Mouse (Mus musculus): ENCODE measurements at regions not wholly inside any gene's neighbourhood (a gene's known extent, or its start where the extent isn't known, plus 50 kb on each side); places are given as distances from the start of the nearest gene placed in this dataset.

GRCm38 (mm10) chr4:81673398-81674265 lies 231.0 kb upstream of the Mpdz start:
- TF ChIP-seq GATA1 (IDR thresholded peaks at IDR 0.05; ENCODE audit: borderline replicate concordance, low read length): no peak
- no peak for TF ChIP-seq FLI1 (IDR thresholded peaks at IDR 0.05; ENCODE audit: low read length)
- Histone ChIP-seq H3K4me1 (no peaks in the 10 kb centered on the region), H3K9me3 (no peaks in the 10 kb centered on the region), H3K4me3 (replicated peaks) (no peak overlapping the region), H3K36me3 (replicated peaks; ENCODE audit: low read length) (no peaks in the 10 kb centered on the region), H3K27me3 (replicated peaks) (no peaks in the 10 kb centered on the region)

GRCm38 (mm10) chr4:81671986-81672385 lies 229.4 kb upstream of the Mpdz start:
- no peak for TF ChIP-seq FLI1 (IDR thresholded peaks at IDR 0.05; ENCODE audit: low read length)
- TF ChIP-seq GATA1 (IDR thresholded peaks at IDR 0.05; ENCODE audit: borderline replicate concordance, low read length): no peak
- no peaks in the 10 kb centered on the region for H3K27me3 ChIP-seq (replicated peaks)
- no peaks in the 10 kb centered on the region for H3K36me3 ChIP-seq (replicated peaks; ENCODE audit: low read length)
- no peaks in the 10 kb centered on the region for H3K9me3 ChIP-seq
- no peak overlapping the region for H3K4me3 ChIP-seq (replicated peaks)
- no peaks in the 10 kb centered on the region for H3K4me1 ChIP-seq

GRCm38 (mm10) chr4:81669181-81669580 lies 226.6 kb upstream of the Mpdz start:
- Histone ChIP-seq H3K27me3 (replicated peaks) (no peaks in the 10 kb centered on the region), H3K9me3 (peaks cover under 1% of the 10 kb centered on the region; the same call in 1 of the 2 replicates), H3K4me1 (no peaks in the 10 kb centered on the region), H3K36me3 (replicated peaks; ENCODE audit: low read length) (no peaks in the 10 kb centered on the region), H3K4me3 (replicated peaks) (no peak overlapping the region)
- no peak for TF ChIP-seq GATA1 (IDR thresholded peaks at IDR 0.05; ENCODE audit: borderline replicate concordance, low read length)
- no peak for TF ChIP-seq FLI1 (IDR thresholded peaks at IDR 0.05; ENCODE audit: low read length)

- Histone ChIP-seq H3K4me3 (replicated peaks) (no peak overlapping the region), H3K27me3 (replicated peaks) (no peaks in the 10 kb centered on the region), H3K4me1 (no peaks in the 10 kb centered on the region), H3K36me3 (replicated peaks; ENCODE audit: low read length) (no peaks in the 10 kb centered on the region), H3K9me3 (peaks cover 7% of the 10 kb centered on the region)
- TF ChIP-seq FLI1 (IDR thresholded peaks at IDR 0.05; ENCODE audit: low read length) (no peak), GATA1 (IDR thresholded peaks at IDR 0.05; ENCODE audit: borderline replicate concordance, low read length) (no peak)
Observed at GRCm38 (mm10) chr4:81661096-81661495, 218.5 kb upstream of the Mpdz start.

GRCm38 (mm10) chr4:81628496-81628828 lies 185.8 kb upstream of the Mpdz start:
- no peak for TF ChIP-seq GATA1 (IDR thresholded peaks at IDR 0.05; ENCODE audit: borderline replicate concordance, low read length)
- no peak for TF ChIP-seq FLI1 (IDR thresholded peaks at IDR 0.05; ENCODE audit: low read length)
- no peaks in the 10 kb centered on the region for H3K27me3 ChIP-seq (replicated peaks)

GRCm38 (mm10) chr4:81627714-81628495 lies 185.3 kb upstream of the Mpdz start:
- Histone ChIP-seq H3K27me3 (replicated peaks) (no peaks in the 10 kb centered on the region), H3K9me3 (0 out of 2 replicates have a peak, but pooled peaks cover 6% of the 10 kb centered on the region), H3K4me1 (no peaks in the 10 kb centered on the region), H3K4me3 (replicated peaks) (no peak overlapping the region), H3K36me3 (replicated peaks; ENCODE audit: low read length) (no peaks in the 10 kb centered on the region)
- TF ChIP-seq FLI1 (IDR thresholded peaks at IDR 0.05; ENCODE audit: low read length): no peak
- TF ChIP-seq GATA1 (IDR thresholded peaks at IDR 0.05; ENCODE audit: borderline replicate concordance, low read length): no peak

More at GRCm38 (mm10) chr4:81628496-81628828, 185.8 kb upstream of the Mpdz start:
- Histone ChIP-seq H3K36me3 (replicated peaks; ENCODE audit: low read length) (no peaks in the 10 kb centered on the region), H3K4me1 (no peaks in the 10 kb centered on the region), H3K4me3 (replicated peaks) (no peak overlapping the region), H3K9me3 (0 out of 2 replicates have a peak, but pooled peaks cover 6% of the 10 kb centered on the region)

- Histone ChIP-seq H3K9me3 (0 out of 2 replicates have a peak, but pooled peaks cover 6% of the 10 kb centered on the region), H3K27me3 (replicated peaks) (no peaks in the 10 kb centered on the region), H3K4me3 (replicated peaks) (no peak overlapping the region), H3K36me3 (replicated peaks; ENCODE audit: low read length) (no peaks in the 10 kb centered on the region), H3K4me1 (no peaks in the 10 kb centered on the region)
- TF ChIP-seq FLI1 (IDR thresholded peaks at IDR 0.05; ENCODE audit: low read length) (no peak), GATA1 (IDR thresholded peaks at IDR 0.05; ENCODE audit: borderline replicate concordance, low read length) (no peak)
Observed at GRCm38 (mm10) chr4:81625348-81625934, 182.8 kb upstream of the Mpdz start.

- Histone ChIP-seq H3K4me1 (no peaks in the 10 kb centered on the region), H3K9me3 (0 out of 2 replicates have a peak, but pooled peaks cover 6% of the 10 kb centered on the region), H3K36me3 (replicated peaks; ENCODE audit: low read length) (no peaks in the 10 kb centered on the region), H3K4me3 (replicated peaks) (no peak overlapping the region), H3K27me3 (replicated peaks) (no peaks in the 10 kb centered on the region)
- no peak for TF ChIP-seq GATA1 (IDR thresholded peaks at IDR 0.05; ENCODE audit: borderline replicate concordance, low read length)
- TF ChIP-seq FLI1 (IDR thresholded peaks at IDR 0.05; ENCODE audit: low read length): no peak
Observed at GRCm38 (mm10) chr4:81624111-81624510, 181.5 kb upstream of the Mpdz start.

GRCm38 (mm10) chr4:81621391-81622137 lies 178.9 kb upstream of the Mpdz start:
- TF ChIP-seq FLI1 (IDR thresholded peaks at IDR 0.05; ENCODE audit: low read length) (no peak), GATA1 (IDR thresholded peaks at IDR 0.05; ENCODE audit: borderline replicate concordance, low read length) (no peak)
- H3K4me1 ChIP-seq: no peaks in the 10 kb centered on the region
- H3K9me3 ChIP-seq: no peaks in the 10 kb centered on the region
- H3K36me3 ChIP-seq (replicated peaks; ENCODE audit: low read length): no peaks in the 10 kb centered on the region
- H3K27me3 ChIP-seq (replicated peaks): no peaks in the 10 kb centered on the region
- no peak overlapping the region for H3K4me3 ChIP-seq (replicated peaks)
